ENCODE assay signal across 18 mouse cellular contexts in the genomic region with DNA sequence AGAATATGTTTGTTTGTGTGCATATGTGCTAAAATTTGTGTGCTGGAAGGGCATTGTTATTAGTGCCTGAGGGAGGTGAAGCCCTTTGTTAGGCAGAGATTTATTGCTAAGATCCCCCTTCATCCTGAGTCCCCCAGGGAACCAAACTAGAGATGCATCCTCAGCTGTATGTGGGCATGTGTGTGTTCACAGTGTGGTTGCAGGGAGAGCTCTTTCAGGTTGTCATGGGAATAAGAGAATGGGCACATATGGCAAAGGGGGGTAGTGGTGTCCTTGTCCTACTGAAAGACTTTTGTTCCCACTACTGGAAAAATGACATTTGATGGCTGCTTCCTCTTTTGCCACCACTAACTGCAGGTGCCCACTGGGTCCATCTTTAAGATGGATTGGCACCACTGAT.
DNase-seq lines count a peak whose midpoint lies in the region; ATAC-seq and TF ChIP-seq lines count a peak whose summit lies in the region.
"Had no signal": no experiment of that assay in that cellular context is flagged by ENCODE, and none has a peak within 500 bp of the region (broad histone marks: within the 10 kb centered on the region; RNA-seq: fewer than 3 reads in every experiment).

No protein-coding gene starts in this region.

- TF ChIP-seq POLR2A in brain, embryonic 14.5 days (IDR thresholded peaks at IDR 0.05; ENCODE audit: borderline replicate concordance, extremely low read depth, insufficient read depth, insufficient read length, poor library complexity, severe bottlenecking): no peak

- no peak for DNase-seq in hindbrain, embryonic 11.5 days (ENCODE audit: low spot score)
- no peak for DNase-seq in hindbrain, postnatal 0 days (ENCODE audit: low spot score)
- peak; percentile 58 for DNase-seq in layer of hippocampus, adult 9-11 months
- DNase-seq in layer of hippocampus, postnatal 10 days (ENCODE audit: low spot score in 2 of 2): no peak
- DNase-seq in brain, embryonic 14.5 days (ENCODE audit: low read depth): peak; percentile 7
- DNase-seq in cerebellum, postnatal 36 days: no peak
- DNase-seq: adrenal gland, postnatal 10 days; cerebellum, adult 18-20 months; cerebellum, adult 9-11 months; forebrain, postnatal 0 days; gastrocnemius, postnatal 36 days; heart, adult 11 months; heart, postnatal 4 days had no signal

- H3K4me3 ChIP-seq in hindbrain, embryonic 11.5 days (ENCODE audit: low read depth, low read length): no peak overlapping the region
- no peak overlapping the region for H3K4me3 ChIP-seq in hindbrain, postnatal 0 days (ENCODE audit: low read length)
- H3K4me3 ChIP-seq in kidney, embryonic 16.5 days (ENCODE audit: low read length): no peak overlapping the region
- H3K4me3 ChIP-seq: embryonic facial prominence, embryonic 10.5 days; forebrain, embryonic 13.5 days; heart, embryonic 13.5 days; hindbrain, embryonic 15.5 days had no signal

- H3K4me1 ChIP-seq in hindbrain, embryonic 11.5 days (replicated peaks; ENCODE audit: control insufficient read depth, insufficient read depth, low read length): no peaks in the 10 kb centered on the region
- H3K4me1 ChIP-seq in hindbrain, postnatal 0 days (ENCODE audit: insufficient read depth, low read length): no peaks in the 10 kb centered on the region
- H3K4me1 ChIP-seq in kidney, embryonic 16.5 days (ENCODE audit: insufficient read depth, low read length): no peaks in the 10 kb centered on the region
- H3K4me1 ChIP-seq: forebrain, embryonic 13.5 days; hindbrain, embryonic 15.5 days had no signal

- H3K9ac ChIP-seq in hindbrain, embryonic 11.5 days (ENCODE audit: low read depth, low read length): no peak overlapping the region
- H3K9ac ChIP-seq in hindbrain, postnatal 0 days (replicated peaks; ENCODE audit: low read length): no peak overlapping the region
- no peak overlapping the region for H3K9ac ChIP-seq in kidney, embryonic 16.5 days (replicated peaks; ENCODE audit: low read length)
- H3K9ac ChIP-seq: forebrain, embryonic 13.5 days; forebrain, postnatal 0 days; heart, embryonic 13.5 days; hindbrain, embryonic 15.5 days had no signal

- H3K27ac ChIP-seq in hindbrain, embryonic 11.5 days (ENCODE audit: low read depth, low read length): no peak overlapping the region
- H3K27ac ChIP-seq in hindbrain, postnatal 0 days: no peak overlapping the region
- H3K27ac ChIP-seq in kidney, embryonic 16.5 days (ENCODE audit: low read length): no peak overlapping the region
- H3K27ac ChIP-seq: embryonic facial prominence, embryonic 10.5 days; forebrain, embryonic 13.5 days; heart, embryonic 13.5 days; hindbrain, embryonic 15.5 days had no signal

- H3K27me3 ChIP-seq in hindbrain, embryonic 11.5 days (ENCODE audit: control insufficient read depth, insufficient read depth, low read length): no peaks in the 10 kb centered on the region
- H3K27me3 ChIP-seq in hindbrain, postnatal 0 days (ENCODE audit: insufficient read depth, low read length): no peaks in the 10 kb centered on the region
- H3K27me3 ChIP-seq in kidney, embryonic 16.5 days (ENCODE audit: insufficient read depth, low read length): no peaks in the 10 kb centered on the region
- H3K27me3 ChIP-seq: forebrain, embryonic 13.5 days; heart, embryonic 13.5 days; hindbrain, embryonic 15.5 days had no signal

- TF ChIP-seq CTCF in hindbrain, postnatal 0 days (IDR thresholded peaks at IDR 0.05; ENCODE audit: low read depth): no peak
- no peak for TF ChIP-seq CTCF in brain, embryonic 14.5 days (IDR thresholded peaks at IDR 0.05; ENCODE audit: borderline replicate concordance, extremely low read depth, insufficient read depth, insufficient read length)

- H3K4me2 ChIP-seq in hindbrain, embryonic 11.5 days (replicated peaks; ENCODE audit: low read depth, low read length): no peak overlapping the region
- H3K4me2 ChIP-seq in hindbrain, postnatal 0 days (ENCODE audit: low read depth, low read length): no peak overlapping the region
- no peak overlapping the region for H3K4me2 ChIP-seq in kidney, embryonic 16.5 days (replicated peaks; ENCODE audit: low read depth, low read length)
- H3K4me2 ChIP-seq: forebrain, embryonic 13.5 days; heart, embryonic 13.5 days; hindbrain, embryonic 15.5 days had no signal

- H3K9me3 ChIP-seq in hindbrain, embryonic 11.5 days (ENCODE audit: control insufficient read depth, low read length): no peaks in the 10 kb centered on the region
- H3K9me3 ChIP-seq in hindbrain, postnatal 0 days (ENCODE audit: low read length): no peaks in the 10 kb centered on the region
- no peaks in the 10 kb centered on the region for H3K9me3 ChIP-seq in kidney, embryonic 16.5 days (ENCODE audit: low read length)
- H3K9me3 ChIP-seq: embryonic facial prominence, embryonic 10.5 days; forebrain, embryonic 13.5 days; heart, embryonic 13.5 days; hindbrain, embryonic 15.5 days had no signal

- no peaks in the 10 kb centered on the region for H3K36me3 ChIP-seq in hindbrain, embryonic 11.5 days (ENCODE audit: control insufficient read depth, insufficient read depth, low read length)
- no peaks in the 10 kb centered on the region for H3K36me3 ChIP-seq in hindbrain, postnatal 0 days (ENCODE audit: insufficient read depth, low read length)
- H3K36me3 ChIP-seq in kidney, embryonic 16.5 days (ENCODE audit: insufficient read depth, low read length): no peaks in the 10 kb centered on the region
- H3K36me3 ChIP-seq: embryonic facial prominence, embryonic 10.5 days; heart, embryonic 13.5 days; hindbrain, embryonic 15.5 days had no signal

- ATAC-seq in hindbrain, embryonic 11.5 days (ENCODE audit: low FRiP score): peak; percentile 20; the same call in 1 of the 2 replicates
- no peak for ATAC-seq in hindbrain, postnatal 0 days
- ATAC-seq in kidney, embryonic 16.5 days (ENCODE audit: low FRiP score, low TSS enrichment): no peak
- ATAC-seq: forebrain, embryonic 13.5 days; forebrain, postnatal 0 days had no signal

Comparison
In these comparisons a context has a peak if more than half of its experiments do, and no peak if none do; other contexts are left out.
1. DNase-seq: peak in layer of hippocampus, adult 9-11 months (single experiment) and brain, embryonic 14.5 days (single experiment); none in hindbrain, embryonic 11.5 days (single experiment), hindbrain, postnatal 0 days (single experiment), layer of hippocampus, postnatal 10 days (0 of 2) and cerebellum, postnatal 36 days (0 of 2).